Mouse (Mus musculus) spleen, adult 2 months (tissue): Measurements from ENCODE around the gene Cpped1.

Source experiments
- CTCF ChIP-seq: fragments of 200-500 bp; IDR thresholded peaks from 2 replicates; pipeline ENCODE4 v1.5.1; 2011; ENCODE audit warnings: mild to moderate bottlenecking, inconsistent platforms; ENCODE audit not compliant: insufficient read depth, insufficient read length, insufficient replicate concordance; ENCODE audit errors: extremely low read depth
- POLR2A ChIP-seq: fragments of 200-500 bp; IDR thresholded peaks from 2 replicates; pipeline ENCODE4 v1.6.1; 2011; ENCODE audit warnings: low read depth, low read length, inconsistent platforms

- TF ChIP-seq POLR2A (no peak), CTCF (no peak)
These were observed 153.8 kb downstream of the Cpped1 start for GRCm38 (mm10) chr16:11755281-11756066.
